Mouse (Mus musculus): Measurements from ENCODE around the gene Fam83d.

- TF ChIP-seq CTCF (IDR thresholded peaks at IDR 0.05; ENCODE audit: borderline replicate concordance, insufficient read depth, low read length) (no peak), POLR2A (IDR thresholded peaks at IDR 0.05; ENCODE audit: low read depth, low read length) (no peak)
These were observed 47.8 kb downstream of the Fam83d start for GRCm38 (mm10) chr2:158815686-158816085.

Measured in embryonic fibroblast, embryonic 13.5 days (primary cell).